Mouse (Mus musculus): ENCODE data around the gene Ctnna3.

GRCm38 (mm10) chr10:64305802-64306201 is 875.9 kb downstream of the Ctnna3 start:
- TF ChIP-seq CTCF (IDR thresholded peaks at IDR 0.05; ENCODE audit: low read depth): no peak
- TF ChIP-seq EP300 (IDR thresholded peaks at IDR 0.05; ENCODE audit: low read depth): no peak

Data from liver, postnatal 0 days (tissue).